Mouse (Mus musculus): ENCODE measurements at regions not wholly inside any gene's neighbourhood (a gene's known extent, or its start where the extent isn't known, plus 50 kb on each side); places are given as distances from the start of the nearest gene placed in this dataset.

DNA sequence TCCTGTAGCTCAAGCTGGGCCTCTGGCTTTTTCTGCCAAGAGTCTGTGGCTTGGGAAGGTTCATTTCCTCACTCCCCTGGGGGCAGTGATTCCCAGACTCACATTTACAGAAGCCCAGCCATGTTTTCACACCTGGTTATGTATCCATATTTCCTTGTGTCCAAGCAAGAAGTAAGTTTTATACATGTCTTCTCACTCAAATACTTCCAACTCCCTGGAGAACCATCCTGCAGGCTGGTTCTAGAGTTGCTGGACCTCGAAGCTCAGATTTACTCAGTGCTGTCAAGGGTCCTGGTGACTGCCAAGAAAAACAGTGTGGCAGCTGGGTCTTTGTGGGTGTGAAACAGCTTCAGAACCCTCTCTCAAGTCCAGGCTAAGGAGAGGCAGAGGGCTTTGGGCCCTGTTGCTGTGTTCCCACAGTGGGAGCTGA lies 537.6 kb upstream of the Nrp1 start:
- no peak for DNase-seq

DNA sequence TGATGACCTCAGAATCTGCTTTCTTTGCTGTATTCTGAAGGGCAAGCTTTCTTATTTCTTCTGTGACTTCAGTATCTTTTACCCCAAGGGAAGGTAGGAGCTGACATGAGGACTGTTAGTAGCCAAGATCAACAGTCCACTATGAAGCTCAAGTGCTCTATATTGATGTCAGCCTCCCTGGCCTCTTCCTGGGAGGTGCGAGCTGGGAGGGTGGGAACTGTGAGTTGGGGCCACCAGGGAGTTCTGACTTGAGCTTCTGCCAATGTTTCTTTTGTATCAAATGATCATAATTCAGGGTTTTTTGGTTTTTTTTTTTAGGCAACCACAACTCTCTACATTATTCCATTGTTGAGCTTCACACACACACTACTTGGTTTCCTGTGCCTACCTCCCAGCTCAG lies 536.8 kb upstream of the Nrp1 start:
- no peak for DNase-seq

GRCm38 (mm10) chr8:127825041-127825440 lies 533.4 kb upstream of the Nrp1 start:
- no peak for DNase-seq

DNA sequence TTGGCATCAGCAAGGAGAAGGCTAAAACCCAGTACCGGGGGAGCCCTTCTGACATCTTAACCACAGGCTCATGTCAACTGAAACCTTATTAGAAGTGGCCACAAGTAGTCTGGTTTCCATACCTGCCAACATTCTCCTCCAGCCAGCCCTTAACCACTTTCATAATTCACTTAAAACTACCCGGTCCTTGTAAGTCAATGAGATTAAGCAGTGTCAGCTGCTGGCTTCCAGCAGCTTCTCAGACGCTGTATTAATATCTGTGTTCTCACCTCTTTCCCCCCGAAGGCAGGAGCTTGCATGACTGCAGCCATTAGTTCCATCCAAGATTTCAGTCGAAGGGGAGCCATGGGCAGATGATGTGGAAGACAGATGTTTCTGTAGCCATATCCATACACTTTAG lies 530.6 kb upstream of the Nrp1 start:
- no peak for DNase-seq

DNA sequence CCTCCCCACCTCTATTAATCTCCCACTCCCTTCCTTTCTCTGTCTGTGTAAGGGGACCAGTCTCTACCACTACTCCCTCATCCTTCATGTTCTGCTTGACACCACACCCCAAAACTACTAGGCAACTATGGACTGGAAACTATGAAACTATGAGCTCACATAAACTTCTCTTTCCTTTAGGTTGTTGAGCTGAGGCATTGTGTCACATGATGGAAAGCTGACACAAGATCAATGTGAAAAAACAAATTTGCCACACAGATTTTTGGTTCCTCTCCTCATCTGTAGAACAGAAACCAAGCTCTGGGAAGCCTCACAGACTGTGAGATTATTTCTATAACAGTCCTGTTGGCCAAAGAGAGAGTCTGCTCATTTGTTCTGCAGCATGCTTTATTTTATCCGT lies 528.7 kb upstream of the Nrp1 start:
- no peak for DNase-seq

GRCm38 (mm10) chr8:127834006-127834405 lies 524.4 kb upstream of the Nrp1 start:
- no peak for DNase-seq

DNA sequence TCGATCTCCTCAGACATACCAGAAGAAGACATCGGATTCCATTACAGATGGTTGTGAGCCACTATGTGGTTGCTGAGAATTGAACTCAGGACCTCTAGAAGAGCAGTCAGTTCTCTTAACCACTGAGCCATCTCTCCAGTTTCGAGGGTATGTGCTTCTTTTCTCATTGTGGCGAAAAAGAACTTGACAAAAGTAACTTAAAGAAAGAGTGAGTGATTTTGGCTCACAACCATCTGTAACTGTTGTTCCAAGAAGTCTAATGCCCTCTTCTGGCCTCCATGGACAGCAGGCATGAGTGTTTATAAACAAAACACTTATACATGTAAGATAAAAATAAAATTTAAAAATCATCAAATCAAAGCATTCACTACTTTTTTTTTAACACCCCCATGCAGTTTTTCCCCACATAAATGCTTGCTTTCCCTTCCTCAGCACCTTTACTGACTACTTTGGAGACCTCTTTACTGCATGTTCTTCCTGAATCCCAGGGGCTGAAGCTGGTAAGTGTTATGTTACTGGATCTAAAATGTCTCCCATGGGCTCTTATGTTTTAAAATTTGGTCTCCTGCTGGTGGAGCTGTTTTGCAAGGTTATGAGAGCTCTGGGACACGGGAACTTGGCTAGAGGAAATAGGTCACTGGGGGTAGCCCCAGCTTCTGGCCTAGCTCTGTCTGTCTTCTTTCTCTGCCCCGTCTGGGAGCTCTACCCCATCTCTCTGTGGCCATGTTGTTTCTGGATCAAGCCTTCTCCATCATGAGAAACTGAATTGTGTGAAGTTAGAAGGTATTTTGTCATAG lies 521.8 kb upstream of the Nrp1 start:
- no peak for DNase-seq

- no peak for DNase-seq
Observed at GRCm38 (mm10) chr8:127838311-127838710, 520.1 kb upstream of the Nrp1 start.

- DNase-seq, result no peak
Observed at GRCm38 (mm10) chr8:127847332-127848018, 510.9 kb upstream of the Nrp1 start.

DNA sequence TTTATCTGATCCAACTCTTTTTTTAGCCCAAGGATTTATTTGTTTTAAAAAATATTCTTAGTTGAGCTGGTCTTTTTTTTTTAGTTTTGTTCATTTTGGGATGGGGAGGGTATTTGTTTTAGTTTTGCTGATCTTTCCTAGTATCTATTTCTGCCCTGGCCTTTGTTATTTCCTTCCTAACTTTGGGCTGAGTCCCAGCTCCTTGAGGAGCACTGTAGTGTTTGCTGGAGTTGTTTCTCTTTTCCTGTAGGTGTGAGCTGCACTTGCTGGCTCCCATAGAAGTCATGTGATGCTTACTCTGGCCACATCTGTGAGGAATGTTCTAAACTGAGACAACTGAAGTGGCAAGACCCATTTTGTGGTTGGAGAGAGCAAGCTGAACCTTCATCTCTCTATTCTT lies 508.5 kb upstream of the Nrp1 start:
- DNase-seq, result no peak

DNA sequence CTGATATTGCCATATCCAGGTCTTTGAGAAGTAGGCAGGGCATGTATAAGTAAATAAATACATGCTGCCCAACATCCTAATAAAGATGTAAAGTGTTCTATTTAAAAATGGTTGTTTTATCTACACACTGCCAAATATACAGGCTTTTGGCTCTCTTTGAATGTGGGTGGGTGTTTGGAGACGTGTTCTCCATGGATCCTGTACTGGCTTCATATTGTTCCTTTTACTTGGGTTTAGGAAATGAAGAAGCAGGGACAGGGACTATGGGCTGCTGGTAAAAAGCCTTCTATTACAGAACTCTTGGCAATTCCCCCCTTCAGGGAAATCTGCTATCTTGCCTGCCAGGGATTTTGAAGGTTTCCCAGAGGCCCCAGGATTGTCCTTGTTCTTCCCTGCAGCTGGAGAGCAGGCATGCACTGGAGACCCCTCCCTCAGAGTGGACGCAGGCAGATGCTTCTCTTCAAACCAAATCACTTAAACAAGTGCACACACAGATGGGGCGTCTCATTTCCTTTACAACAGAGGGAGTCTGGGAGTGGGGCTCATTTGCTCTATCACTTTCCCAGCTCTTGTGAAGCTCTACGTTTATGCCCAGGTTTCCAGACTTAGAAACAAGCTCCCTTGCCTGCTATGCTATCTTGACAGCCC lies 502.6 kb upstream of the Nrp1 start:
- no peak for DNase-seq

DNA sequence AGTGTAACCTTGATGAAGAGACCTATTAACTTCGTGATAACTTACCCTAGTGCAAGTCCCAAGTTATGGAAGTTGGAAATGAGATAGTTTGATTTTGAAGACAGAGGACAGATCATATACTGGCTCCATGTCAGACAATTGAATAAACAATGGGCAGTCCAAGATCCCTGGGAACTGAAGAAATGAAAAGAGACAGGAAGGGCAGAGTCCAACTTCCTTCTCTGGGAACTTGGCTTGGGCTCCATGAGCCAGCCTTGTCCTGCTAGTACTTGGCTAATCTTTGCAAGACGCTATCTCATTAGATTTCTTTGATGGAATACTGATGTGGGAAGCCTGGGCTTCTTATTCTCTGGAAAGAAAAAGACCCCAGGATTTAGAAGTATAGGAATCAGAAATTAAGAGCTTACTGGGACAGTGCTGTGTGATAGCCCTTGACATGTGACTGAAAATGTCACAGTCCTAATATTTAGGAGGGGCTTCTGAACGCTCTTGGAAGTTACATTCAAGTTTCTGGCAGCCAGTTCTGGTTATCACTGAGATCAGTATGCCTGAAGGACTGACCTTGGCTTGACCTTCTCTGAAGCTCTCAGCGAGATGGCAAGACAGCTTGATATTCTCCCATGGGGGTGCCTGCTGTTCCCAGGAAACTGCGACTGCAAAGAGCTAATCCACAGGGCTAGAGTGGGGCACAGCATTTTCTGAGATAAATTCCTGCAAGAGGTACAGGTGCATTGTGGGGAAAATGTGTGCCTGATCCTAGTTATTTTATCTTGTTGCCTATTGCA lies 501.9 kb upstream of the Nrp1 start:
- DNase-seq, result no peak

DNA sequence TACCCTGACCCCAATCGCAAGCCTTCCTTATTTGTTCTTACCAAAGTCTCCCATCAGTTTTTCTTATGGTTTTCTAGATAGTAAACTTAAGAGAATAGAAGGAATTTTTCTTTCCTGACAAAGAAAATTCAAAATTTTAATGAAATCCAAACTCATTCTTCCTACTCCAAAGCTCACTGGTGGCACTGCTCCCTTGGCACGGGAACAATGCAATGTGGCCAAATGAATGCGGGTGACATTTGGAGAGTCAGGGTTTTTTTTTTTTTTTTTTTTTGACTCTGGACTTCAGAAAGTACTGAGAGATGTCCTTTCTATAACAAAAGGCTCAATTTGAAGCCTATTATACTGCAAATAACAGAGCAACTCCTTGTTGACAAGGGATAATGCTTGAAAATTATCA lies 499.4 kb upstream of the Nrp1 start:
- DNase-seq, result no peak

GRCm38 (mm10) chr8:127860376-127860775 lies 498.0 kb upstream of the Nrp1 start:
- DNase-seq, result no peak

- no peak for DNase-seq
Observed at GRCm38 (mm10) chr8:127860891-127861290, 497.5 kb upstream of the Nrp1 start.

GRCm38 (mm10) chr8:127884641-127885040 lies 473.8 kb upstream of the Nrp1 start:
- no peak for DNase-seq

- DNase-seq, result no peak
Observed at GRCm38 (mm10) chr8:127885211-127885610, 473.2 kb upstream of the Nrp1 start.

DNA sequence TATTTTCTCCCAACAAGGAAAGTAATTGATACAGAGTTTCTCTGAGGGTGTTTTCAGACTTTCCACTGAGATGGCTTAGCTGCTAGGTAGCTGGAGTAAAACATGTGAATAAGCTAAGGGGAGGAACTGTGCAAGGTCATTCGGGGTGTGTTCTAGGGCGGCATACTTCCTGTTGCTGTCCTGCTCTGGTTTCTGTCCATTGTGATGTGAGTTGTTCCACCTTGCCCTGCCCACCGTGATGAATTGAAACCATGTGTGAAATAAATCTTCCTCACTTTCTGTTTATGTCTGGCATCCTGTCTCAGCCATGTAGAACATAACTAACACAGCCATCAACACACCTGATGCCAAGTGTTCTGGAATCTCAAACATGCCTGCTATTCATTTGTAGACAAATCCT lies 472.6 kb upstream of the Nrp1 start:
- DNase-seq, result no peak

GRCm38 (mm10) chr8:127890729-127891128 lies 467.7 kb upstream of the Nrp1 start:
- DNase-seq, result no peak

GRCm38 (mm10) chr8:127894284-127894683 lies 464.1 kb upstream of the Nrp1 start:
- no peak for DNase-seq

- DNase-seq, result no peak
Observed at GRCm38 (mm10) chr8:127908436-127908835, 450.0 kb upstream of the Nrp1 start.

DNA sequence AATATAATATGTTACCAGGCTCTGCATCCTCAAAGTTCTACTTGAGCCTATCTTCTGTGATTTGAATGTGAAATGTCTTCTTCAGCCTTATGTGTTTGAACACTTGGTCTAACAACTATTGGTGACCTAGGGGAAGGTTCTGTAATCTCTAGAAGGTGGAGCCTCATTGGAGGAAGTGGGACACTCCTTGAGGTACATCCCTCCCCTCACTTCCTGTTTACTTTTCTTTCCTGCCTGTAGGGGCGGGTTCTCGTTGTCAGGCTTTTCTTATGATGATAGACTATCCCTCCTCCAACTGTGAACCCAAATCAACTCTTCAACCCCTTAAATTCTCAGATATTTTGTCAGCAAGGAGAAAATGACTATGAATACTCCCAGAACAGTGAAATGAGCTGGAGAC lies 448.8 kb upstream of the Nrp1 start:
- DNase-seq, result no peak

DNA sequence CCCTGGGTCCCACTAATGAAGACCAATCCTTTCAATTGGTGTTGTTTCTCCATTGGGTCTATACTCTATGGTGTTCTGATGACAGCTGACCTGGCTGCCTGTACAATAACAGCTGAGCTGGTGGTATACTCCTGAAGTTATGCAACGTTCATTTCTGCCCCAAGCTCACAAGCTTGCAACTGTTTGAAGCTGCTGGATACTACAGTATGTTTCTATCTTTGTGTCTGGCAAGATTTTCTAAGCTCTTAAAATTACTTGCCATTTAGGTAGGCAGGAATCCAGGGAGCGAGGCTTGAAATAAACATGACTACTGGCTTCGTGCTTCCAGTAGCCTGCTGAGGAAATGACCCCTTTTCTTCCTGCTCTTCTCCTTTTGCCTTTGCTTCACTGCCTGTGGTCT lies 444.3 kb upstream of the Nrp1 start:
- peak; percentile 56 for DNase-seq

Data from right cerebral cortex, adult 18-20 months (tissue).